ENCODE assay signal across 8 mouse cellular contexts in the genomic region with DNA sequence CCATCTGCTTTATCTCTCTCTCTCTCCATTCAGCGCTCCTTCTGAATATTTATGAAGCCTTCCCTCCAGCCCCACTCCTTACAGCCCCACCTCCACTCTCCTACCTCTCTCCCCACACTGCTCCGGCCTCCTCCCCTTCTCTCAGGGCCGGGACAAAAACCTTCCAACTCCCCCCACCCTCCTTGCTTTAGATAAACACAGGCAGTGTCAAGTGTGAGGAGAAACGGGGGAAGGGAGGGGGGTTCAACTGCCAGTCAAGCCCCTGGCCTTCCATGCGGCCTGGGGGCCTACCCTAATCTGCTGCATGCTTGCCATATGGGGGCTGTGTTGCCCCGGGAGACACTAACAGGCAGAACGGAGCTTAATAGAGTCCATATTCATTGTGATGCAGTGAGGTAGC. TPM values are rescaled to one million over a fixed set of nuclear protein-coding genes. Genes with fewer than 3 reads are reported as not detected.
DNase-seq lines count a peak whose midpoint lies in the region; ATAC-seq and TF ChIP-seq lines count a peak whose summit lies in the region.

No protein-coding gene starts in this region.

- no peak for TF ChIP-seq CTCF in intestine, postnatal 0 days (IDR thresholded peaks at IDR 0.05; ENCODE audit: low read depth)
- TF ChIP-seq CTCF in cortical plate, adult 2 months (IDR thresholded peaks at IDR 0.05; ENCODE audit: extremely low read depth, insufficient read depth, low read length): no peak
- TF ChIP-seq CTCF in forebrain, postnatal 0 days (IDR thresholded peaks at IDR 0.05; ENCODE audit: low read depth): no peak
- TF ChIP-seq CTCF in midbrain, postnatal 0 days (IDR thresholded peaks at IDR 0.05): no peak

- H3K27me3 ChIP-seq in intestine, embryonic 14.5 days (replicated peaks; ENCODE audit: control insufficient read depth, insufficient read depth, low read length): no peaks in the 10 kb centered on the region
- H3K27me3 ChIP-seq in intestine, postnatal 0 days (replicated peaks; ENCODE audit: control insufficient read depth, insufficient read depth, low read length): no peaks in the 10 kb centered on the region
- no peaks in the 10 kb centered on the region for H3K27me3 ChIP-seq in forebrain, postnatal 0 days (ENCODE audit: insufficient read depth, low read length)
- no peaks in the 10 kb centered on the region for H3K27me3 ChIP-seq in midbrain, postnatal 0 days (ENCODE audit: insufficient read depth, low read length)

- 5% methylated on average over 7 of the region's 7 CpGs for WGBS in intestine, embryonic 14.5 days
- 17% methylated on average over 7 of the region's 7 CpGs for WGBS in intestine, postnatal 0 days
- WGBS in forebrain, postnatal 0 days: 1% methylated on average over 7 of the region's 7 CpGs
- WGBS in midbrain, postnatal 0 days: 4% methylated on average over 7 of the region's 7 CpGs

- H3K27ac ChIP-seq in intestine, embryonic 14.5 days (ENCODE audit: low read depth): peak overlapping the region; percentile 9; the same call in 1 of the 2 replicates
- no peak overlapping the region for H3K27ac ChIP-seq in intestine, postnatal 0 days (ENCODE audit: low read depth, low read length)
- no peak overlapping the region for H3K27ac ChIP-seq in cortical plate, adult 2 months (ENCODE audit: insufficient read depth, low read length)
- peak overlapping the region; percentile 78 for H3K27ac ChIP-seq in forebrain, postnatal 0 days (ENCODE audit: low read depth, low read length)
- H3K27ac ChIP-seq in midbrain, postnatal 0 days (ENCODE audit: low read depth, low read length): peak overlapping the region; percentile 49

- 0 out of 2 replicates have a peak, but pooled peaks cover 4% of the 10 kb centered on the region for H3K36me3 ChIP-seq in intestine, embryonic 14.5 days (ENCODE audit: control insufficient read depth, insufficient read depth, low read length)
- no peaks in the 10 kb centered on the region for H3K36me3 ChIP-seq in intestine, postnatal 0 days (ENCODE audit: control insufficient read depth, insufficient read depth)
- no peaks in the 10 kb centered on the region for H3K36me3 ChIP-seq in forebrain, postnatal 0 days (ENCODE audit: insufficient read depth)
- H3K36me3 ChIP-seq in midbrain, postnatal 0 days (ENCODE audit: insufficient read depth, low read length): no peaks in the 10 kb centered on the region

- no peak for TF ChIP-seq POLR2A in cortical plate, adult 2 months (IDR thresholded peaks at IDR 0.05; ENCODE audit: extremely low read depth, insufficient read depth, low read length)

- H3K4me1 ChIP-seq in intestine, embryonic 14.5 days (replicated peaks; ENCODE audit: control insufficient read depth, insufficient read depth, low read length): peaks cover 25% of the 10 kb centered on the region
- H3K4me1 ChIP-seq in intestine, postnatal 0 days (replicated peaks; ENCODE audit: control insufficient read depth, insufficient read depth, low read length): no peaks in the 10 kb centered on the region
- H3K4me1 ChIP-seq in cortical plate, adult 2 months (ENCODE audit: control insufficient read depth, insufficient read depth, low read length): peaks cover 10% of the 10 kb centered on the region
- peaks cover 30% of the 10 kb centered on the region for H3K4me1 ChIP-seq in forebrain, postnatal 0 days (ENCODE audit: insufficient read depth)
- H3K4me1 ChIP-seq in midbrain, postnatal 0 days (ENCODE audit: insufficient read depth, low read length): peaks cover 15% of the 10 kb centered on the region

- H3K9me3 ChIP-seq in intestine, embryonic 14.5 days (ENCODE audit: control insufficient read depth, low read length): 0 out of 2 replicates have a peak, but pooled peaks cover 5% of the 10 kb centered on the region
- H3K9me3 ChIP-seq in intestine, postnatal 0 days (ENCODE audit: control insufficient read depth): no peaks in the 10 kb centered on the region
- H3K9me3 ChIP-seq in forebrain, postnatal 0 days (ENCODE audit: low read length): no peaks in the 10 kb centered on the region
- no peaks in the 10 kb centered on the region for H3K9me3 ChIP-seq in midbrain, postnatal 0 days (ENCODE audit: low read length)

- no peak for DNase-seq in intestine, embryonic 14.5 days (ENCODE audit: low spot score)
- DNase-seq in forebrain, postnatal 0 days: peak; percentile 79
- DNase-seq in midbrain, postnatal 0 days (ENCODE audit: low spot score): peak; percentile 91

- no peak overlapping the region for H3K9ac ChIP-seq in intestine, embryonic 14.5 days (ENCODE audit: low read length)
- H3K9ac ChIP-seq in intestine, postnatal 0 days (ENCODE audit: low read depth, low read length): no peak overlapping the region
- H3K9ac ChIP-seq in forebrain, postnatal 0 days: peak overlapping the region; percentile 43
- peak overlapping the region; percentile 55 for H3K9ac ChIP-seq in midbrain, postnatal 0 days (replicated peaks; ENCODE audit: low read length, poor library complexity, severe bottlenecking)

- H3K4me2 ChIP-seq in intestine, embryonic 14.5 days (ENCODE audit: low read length): peak overlapping the region; percentile 44
- no peak overlapping the region for H3K4me2 ChIP-seq in intestine, postnatal 0 days (replicated peaks; ENCODE audit: low read depth)
- H3K4me2 ChIP-seq in forebrain, postnatal 0 days (ENCODE audit: low read depth): peak overlapping the region; percentile 57
- peak overlapping the region; percentile 56 for H3K4me2 ChIP-seq in midbrain, postnatal 0 days (ENCODE audit: low read depth, low read length, poor library complexity, severe bottlenecking)

- peak; percentile 70 for ATAC-seq in intestine, embryonic 14.5 days (replicated peaks; ENCODE audit: low FRiP score, low TSS enrichment, low read depth)
- no peak for ATAC-seq in intestine, postnatal 0 days
- ATAC-seq in forebrain, postnatal 0 days: peak; percentile 81
- peak; percentile 88 for ATAC-seq in midbrain, postnatal 0 days (ENCODE audit: low FRiP score)
- no peak for ATAC-seq in CD4-positive, CD25-positive, alpha-beta regulatory T cell, adult 4 months
- ATAC-seq in megakaryocyte-erythroid progenitor cell, adult 5-6 weeks (replicated peaks; ENCODE audit: low FRiP score, low TSS enrichment, poor library complexity, severe bottlenecking): no peak
- ATAC-seq in granulocyte monocyte progenitor cell, adult 5-6 weeks (replicated peaks; ENCODE audit: poor library complexity, severe bottlenecking): no peak

- peak overlapping the region; percentile 6; the same call in 1 of the 2 replicates for H3K4me3 ChIP-seq in intestine, embryonic 14.5 days (ENCODE audit: low read depth, low read length)
- H3K4me3 ChIP-seq in intestine, postnatal 0 days (ENCODE audit: low read depth, low read length): no peak overlapping the region
- peak overlapping the region; percentile 14; the same call in 1 of the 2 replicates for H3K4me3 ChIP-seq in cortical plate, adult 2 months (ENCODE audit: insufficient read depth, low read length)
- H3K4me3 ChIP-seq in forebrain, postnatal 0 days (ENCODE audit: low read depth, low read length): peak overlapping the region; percentile 32
- H3K4me3 ChIP-seq in midbrain, postnatal 0 days (ENCODE audit: low read depth, low read length): peak overlapping the region; percentile 27

RNA-seq across cellular contexts. Expression of a gene that starts 27.9 kb away (rescaled TPM):
- polyA plus RNA-seq in intestine, embryonic 14.5 days (2014; fragmentation: Nextera tagmentation; extraction: Ambion mirVana): 14.2 and 14.9 TPM in 2 replicates
- polyA plus RNA-seq in intestine, postnatal 0 days (2015; fragmentation: Nextera tagmentation; extraction: Ambion mirVana): 3.1 and 3.6 TPM in 2 replicates
- 14.2 and 14.3 TPM in 2 replicates for polyA plus RNA-seq in cortical plate, adult 2 months (2012; rRNA removed)
- 12.3 TPM in 2 replicates for total RNA-seq in forebrain, postnatal 0 days (2014; rRNA removed)
- 2.8 and 3.5 TPM in 2 replicates for polyA plus RNA-seq in forebrain, postnatal 0 days (2015; fragmentation: Nextera tagmentation; extraction: Ambion mirVana)
- total RNA-seq in midbrain, postnatal 0 days (2014; rRNA removed): 13.5 and 24.9 TPM in 2 replicates
- polyA plus RNA-seq in midbrain, postnatal 0 days (2015; fragmentation: Nextera tagmentation; extraction: Ambion mirVana): 2.7 and 3.9 TPM in 2 replicates
- under 1 TPM in 1 of 2 experiments, not detected in 1; 0.79 TPM for polyA plus RNA-seq in CD4-positive, CD25-positive, alpha-beta regulatory T cell, adult 4 months (2017; shearing (Covaris generic))
- total RNA-seq in megakaryocyte-erythroid progenitor cell, adult 5-6 weeks (2014; fragmentation: Nextera tagmentation): not detected in 2 replicates
- not detected in 2 replicates for total RNA-seq in megakaryocyte-erythroid progenitor cell, adult 5-6 weeks (2017)
- total RNA-seq in granulocyte monocyte progenitor cell, adult 5-6 weeks (2014; fragmentation: Nextera tagmentation): 0.30 TPM in 1 of 2 replicates, not detected in the other
- 0.05 and 0.47 TPM in 2 replicates for total RNA-seq in granulocyte monocyte progenitor cell, adult 5-6 weeks (2017)

Comparison
In these comparisons a context has a peak if more than half of its experiments do, and no peak if none do; other contexts are left out.
1. ATAC-seq: peak in intestine, embryonic 14.5 days (single experiment), forebrain, postnatal 0 days (single experiment) and midbrain, postnatal 0 days (single experiment); none in intestine, postnatal 0 days (single experiment), CD4-positive, CD25-positive, alpha-beta regulatory T cell, adult 4 months (single experiment), megakaryocyte-erythroid progenitor cell, adult 5-6 weeks (single experiment) and granulocyte monocyte progenitor cell, adult 5-6 weeks (single experiment).
2. H3K27ac ChIP-seq: peak in intestine, embryonic 14.5 days (single experiment), forebrain, postnatal 0 days (single experiment) and midbrain, postnatal 0 days (single experiment); none in intestine, postnatal 0 days (single experiment) and cortical plate, adult 2 months (single experiment).
3. H3K9ac ChIP-seq: peak in forebrain, postnatal 0 days (single experiment) and midbrain, postnatal 0 days (single experiment); none in intestine, embryonic 14.5 days (single experiment) and intestine, postnatal 0 days (single experiment).